Mouse (Mus musculus) heart, postnatal 0 days (tissue): ENCODE results near the gene Serpinh1. TPM values are rescaled to one million over a fixed set of nuclear protein-coding genes. Genes with fewer than 3 reads are reported as not detected.

ENCODE experiments used
- ATAC-seq: fragments of 200-750 bp; cut with Nextera tagmentation; 2 replicates; pipeline ENCODE4 v1.8.0; 2017; ENCODE audit warnings: low read depth, moderate number of reproducible peaks, moderate library complexity; ENCODE audit not compliant: insufficient read depth
- DNase-seq: peaks from one replicate; pipeline ENCODE4 v3.0.0-alpha.2; 2016; ENCODE audit warnings: low spot score
- H3K27ac ChIP-seq: fragments of 300-500 bp; sonication (generic); 2 replicates; pipeline ENCODE4 v1.5.1; 2014; ENCODE audit warnings: low read depth, mild to moderate bottlenecking
- H3K27me3 ChIP-seq: fragments of 300-500 bp; sonication (generic); 2 replicates; pipeline ENCODE4 v1.6.1; 2014; ENCODE audit warnings: low read length, mixed read lengths; ENCODE audit not compliant: control insufficient read depth, insufficient read depth
- H3K36me3 ChIP-seq: fragments of 300-500 bp; sonication (generic); replicated peaks from 2 replicates; pipeline ENCODE4 v1.6.1; 2014; ENCODE audit warnings: low read length, mixed read lengths; ENCODE audit not compliant: control insufficient read depth, insufficient read depth
- H3K4me1 ChIP-seq: fragments of 300-500 bp; sonication (generic); 2 replicates; pipeline ENCODE4 v1.6.1; 2014; ENCODE audit warnings: antibody characterized with exemption; ENCODE audit not compliant: control insufficient read depth, insufficient read depth
- H3K4me2 ChIP-seq: fragments of 300-500 bp; sonication (generic); 2 replicates; pipeline ENCODE4 v1.6.1; 2014; ENCODE audit warnings: low read depth, mild to moderate bottlenecking, low read length, moderate library complexity
- H3K4me3 ChIP-seq: fragments of 300-500 bp; sonication (generic); 2 replicates; pipeline ENCODE4 v1.5.1; 2014; ENCODE audit warnings: low read depth, low read length
- H3K9ac ChIP-seq: fragments of 300-500 bp; sonication (generic); replicated peaks from 2 replicates; pipeline ENCODE4 v1.6.1; 2014; ENCODE audit warnings: low read depth, low read length, mixed read lengths
- H3K9me3 ChIP-seq: fragments of 300-500 bp; sonication (generic); replicated peaks from 2 replicates; pipeline ENCODE4 v1.6.1; 2016; ENCODE audit warnings: low read length; ENCODE audit not compliant: control insufficient read depth
- CTCF ChIP-seq: IDR thresholded peaks from 2 replicates; pipeline ENCODE4 v1.5.1; 2016; ENCODE audit warnings: antibody characterized with exemption, control low read depth, low read depth
- EP300 ChIP-seq: IDR thresholded peaks from 2 replicates; pipeline ENCODE4 v1.6.1; 2016; ENCODE audit warnings: antibody characterized with exemption, low read depth
- WGBS: fragments of 180-500 bp; shearing (Covaris S2); extraction: QIAGEN DNeasy Blood & Tissue Kit; methylation state at CpG from one replicate; pipeline ENCODE4 v1.1.7; 2014; 5-methylcytosine and 5-hydroxymethylcytosine counted together
- polyA plus RNA-seq: library from polyadenylated mRNA; unstranded; fragments of >200 nt; fragmentation: Nextera tagmentation; extraction: Ambion mirVana; gene quantifications from 2 replicates; pipeline ENCODE4 v1.2.1, GENCODE M21; 2015
- total RNA-seq: library from RNA; depleted of rRNA; stranded (reverse); fragments of >200 nt; gene quantifications from 2 replicates; pipeline ENCODE4 v1.2.3, GENCODE M21; 2014; ENCODE audit warnings: low replicate concordance

Gene Serpinh1
- total and polyA plus RNA-seq, 2 experiments from 2014 or later, result 522 to 811 TPM

- H3K4me1 ChIP-seq, result peaks cover 41% of the 10 kb centered on the region
These were observed 3.0 kb downstream of the Serpinh1 start for GRCm38 (mm10) chr7:99349782-99350720.

GRCm38 (mm10) chr7:99348883-99349282, 4.2 kb downstream of the Serpinh1 start:
- Histone ChIP-seq H3K4me1 (peaks cover 31% of the 10 kb centered on the region), H3K9ac (no peak overlapping the region), H3K27me3 (no peaks in the 10 kb centered on the region), H3K9me3 (no peaks in the 10 kb centered on the region), H3K4me2 (no peak overlapping the region), H3K36me3 (peaks cover 59% of the 10 kb centered on the region), H3K27ac (no peak overlapping the region), H3K4me3 (no peak overlapping the region)
- 88% methylated on average over 26 of the region's 26 CpGs for WGBS
- DNase-seq (no peak), ATAC-seq (no peak)
- TF ChIP-seq EP300 (no peak), CTCF (no peak)

More at GRCm38 (mm10) chr7:99349782-99350720, 3.0 kb downstream of the Serpinh1 start:
- no peaks in the 10 kb centered on the region for H3K27me3 ChIP-seq
- H3K36me3 ChIP-seq, result peaks cover 48% of the 10 kb centered on the region
- H3K4me3 ChIP-seq, result peak overlapping the region; percentile 71
- H3K4me2 ChIP-seq, result peak overlapping the region; percentile 92
- peak overlapping the region; percentile 84 for H3K9ac ChIP-seq
- no peaks in the 10 kb centered on the region for H3K9me3 ChIP-seq
- no peak for ATAC-seq
- TF ChIP-seq EP300, result no peak
- WGBS, result 41% methylated on average over 9 of the region's 9 CpGs
- no peak for DNase-seq
- H3K27ac ChIP-seq, result peak overlapping the region; percentile 96

- DNase-seq (no peak), ATAC-seq (no peak)
- H3K27ac ChIP-seq, result no peak overlapping the region
- TF ChIP-seq EP300 (no peak), CTCF (no peak)
- H3K4me2 ChIP-seq, result no peak overlapping the region
- WGBS, result 90% methylated on average over 10 of the region's 10 CpGs
- peaks cover 73% of the 10 kb centered on the region for H3K36me3 ChIP-seq
- H3K27me3 ChIP-seq, result no peaks in the 10 kb centered on the region
- peaks cover 24% of the 10 kb centered on the region for H3K4me1 ChIP-seq
- H3K9ac ChIP-seq, result no peak overlapping the region
- H3K9me3 ChIP-seq, result no peaks in the 10 kb centered on the region
- H3K4me3 ChIP-seq, result no peak overlapping the region
These were observed 5.8 kb downstream of the Serpinh1 start for GRCm38 (mm10) chr7:99347268-99347667.

- TF ChIP-seq CTCF (no peak), EP300 (no peak)
- 79% methylated on average over 4 of the region's 4 CpGs for WGBS
- no peak for DNase-seq
- Histone ChIP-seq H3K9ac (no peak overlapping the region), H3K27ac (no peak overlapping the region), H3K36me3 (peaks cover 64% of the 10 kb centered on the region), H3K4me1 (0 out of 2 replicates have a peak, but pooled peaks cover 7% of the 10 kb centered on the region), H3K4me2 (no peak overlapping the region), H3K4me3 (no peak overlapping the region), H3K27me3 (no peaks in the 10 kb centered on the region), H3K9me3 (no peaks in the 10 kb centered on the region)
- no peak for ATAC-seq
These were observed 9.5 kb downstream of the Serpinh1 start for GRCm38 (mm10) chr7:99343577-99343976.

DNA sequence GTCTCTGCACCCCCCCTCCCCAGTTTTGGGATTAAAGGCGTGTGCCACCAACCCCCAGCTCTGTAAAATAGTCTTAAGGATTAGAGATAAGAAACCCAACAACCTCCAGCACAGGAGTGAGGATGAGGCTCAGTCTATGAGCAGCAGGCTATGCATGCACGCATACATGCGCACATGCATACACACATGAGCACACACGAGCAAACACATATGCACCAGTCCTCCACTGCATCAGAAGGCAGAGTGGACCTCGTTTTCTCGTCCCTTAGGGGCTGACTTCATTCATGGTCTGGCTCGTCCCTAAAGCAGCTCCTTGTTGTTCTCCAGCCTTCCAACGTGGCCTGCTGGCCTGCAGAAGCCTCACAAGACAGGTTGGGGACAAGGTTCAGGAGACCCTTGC, 12.3 kb downstream of the Serpinh1 start:
- ATAC-seq, result no peak
- Histone ChIP-seq H3K4me2 (no peak overlapping the region), H3K4me3 (no peak overlapping the region)

More for the DNA sequence above, 12.3 kb downstream of the Serpinh1 start:
- peaks cover 36% of the 10 kb centered on the region for H3K36me3 ChIP-seq
- WGBS, result 71% methylated on average over 8 of the region's 8 CpGs
- DNase-seq, result no peak
- H3K27ac ChIP-seq, result no peak overlapping the region
- H3K27me3 ChIP-seq, result no peaks in the 10 kb centered on the region
- no peaks in the 10 kb centered on the region for H3K9me3 ChIP-seq
- 0 out of 2 replicates have a peak, but pooled peaks cover under 1% of the 10 kb centered on the region for H3K4me1 ChIP-seq
- H3K9ac ChIP-seq, result no peak overlapping the region
- TF ChIP-seq CTCF (no peak), EP300 (no peak)
